Mouse (Mus musculus) monocyte, adult 5-6 weeks (primary cell): Measurements from ENCODE around the gene Srcin1. TPM values are rescaled to one million over a fixed set of nuclear protein-coding genes. Genes with fewer than 3 reads are reported as not detected.

Experiments used
- ATAC-seq: fragments of 153-309, 156-312 bp; replicated peaks from 2 replicates; pipeline ENCODE4 v1.8.0; 2017; ENCODE audit warnings: mild to moderate bottlenecking; ENCODE audit not compliant: low TSS enrichment, insufficient number of reproducible peaks, severe bottlenecking, poor library complexity, low FRiP score
- total RNA-seq: library from RNA; stranded (forward); fragments of 200-1000, 200-491, 200-594 nt; gene quantifications from 3 replicates; pipeline ENCODE4 v1.2.3, GENCODE M21; 2017

Gene Srcin1
- total RNA-seq, 1 experiment from 2014 or later = 0.10 TPM

DNA sequence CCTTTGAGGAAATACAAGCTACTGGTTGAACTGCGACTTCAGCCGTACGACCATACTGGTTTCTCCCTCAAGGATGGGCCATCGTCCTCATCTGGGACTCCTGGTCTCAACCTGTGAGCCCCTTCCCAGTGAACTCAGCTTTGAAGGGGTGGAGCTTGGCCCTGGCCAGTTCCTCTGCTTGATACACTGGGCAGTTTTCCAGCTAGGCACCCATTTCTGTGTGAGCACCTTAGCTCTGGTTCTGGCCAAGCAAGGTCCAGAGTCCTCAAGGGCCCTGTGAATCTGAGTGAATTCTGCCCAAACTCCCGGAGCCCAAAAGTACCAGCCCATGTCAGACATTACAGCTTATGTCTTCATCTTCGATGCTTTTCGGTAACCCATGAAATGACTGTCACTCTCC lies 55.4 kb downstream of the Srcin1 start:
- no peak for ATAC-seq

GRCm38 (mm10) chr11:97513066-97513465 lies 62.9 kb downstream of the Srcin1 start:
- ATAC-seq = no peak

- no peak for ATAC-seq
These were observed 63.5 kb downstream of the Srcin1 start for GRCm38 (mm10) chr11:97512511-97512910.

DNA sequence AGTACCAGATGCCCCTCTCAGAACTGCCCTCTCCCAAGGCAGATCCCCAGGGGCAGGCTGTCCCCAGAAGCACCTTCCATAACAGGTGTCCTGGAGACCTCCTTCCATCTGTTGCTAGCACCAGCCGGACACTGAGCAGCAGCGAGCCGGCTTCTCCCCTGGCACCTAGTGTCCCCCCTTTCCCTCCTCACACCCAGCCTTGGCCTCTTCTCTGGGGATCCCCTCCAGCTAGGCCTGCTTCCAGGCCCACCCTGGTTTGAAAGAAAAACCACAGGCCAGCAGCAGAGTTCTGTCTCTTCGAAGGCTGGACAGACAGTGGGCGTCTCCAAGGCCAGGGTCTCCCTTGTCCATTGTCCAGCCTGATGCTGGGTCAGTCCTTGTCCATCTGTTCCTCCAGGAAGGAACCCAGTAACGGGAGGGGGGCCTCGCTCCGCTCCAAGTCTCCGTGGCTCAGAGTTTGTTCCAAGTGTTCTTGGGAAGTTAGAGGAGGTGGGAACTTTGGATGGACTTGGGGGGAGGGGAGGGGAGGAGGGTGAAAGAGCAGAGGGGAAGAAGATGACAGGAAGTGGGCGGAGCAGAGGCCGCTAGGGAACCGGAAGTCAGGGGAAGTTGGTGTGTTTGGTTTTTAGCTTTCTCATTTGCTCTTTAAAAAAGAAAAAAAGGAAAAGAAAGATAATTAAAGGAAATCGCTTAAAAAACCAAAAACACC lies 64.2 kb downstream of the Srcin1 start:
- ATAC-seq = no peak

DNA sequence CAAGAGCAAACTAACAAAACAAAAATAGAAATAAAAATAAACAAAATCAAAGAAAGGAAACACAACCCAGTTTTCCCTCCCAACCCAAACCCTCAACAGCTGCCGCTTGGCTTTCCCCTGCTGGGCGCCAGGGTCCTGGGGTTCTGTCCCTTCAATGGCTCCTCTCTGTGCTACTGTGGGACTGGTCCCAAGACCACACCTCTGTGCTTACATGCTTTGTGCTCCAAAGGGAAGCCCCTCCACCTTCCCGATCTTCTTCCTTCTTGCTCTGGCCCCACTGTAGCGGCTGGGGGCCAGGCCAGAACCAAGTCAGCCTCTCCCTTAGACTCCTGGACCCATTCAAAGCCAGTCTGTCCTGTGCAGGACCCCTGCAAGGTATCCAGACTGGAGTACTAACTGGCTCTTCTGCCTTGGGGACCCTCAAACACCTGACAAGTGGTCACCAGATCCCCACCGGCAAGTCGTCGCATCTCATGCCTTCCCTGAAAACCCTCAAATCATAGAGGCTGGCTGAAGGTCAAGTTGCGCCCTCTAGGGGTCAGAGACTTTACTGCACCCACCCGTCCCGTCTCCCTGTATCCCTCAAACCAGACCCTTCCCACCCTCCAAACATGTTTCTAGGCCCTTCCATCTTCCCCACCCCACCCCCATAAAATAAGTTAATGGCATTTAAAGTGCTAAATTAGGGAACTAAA lies 64.9 kb downstream of the Srcin1 start:
- 0 out of 2 replicates have a peak, but pooled peaks have one; percentile 54 for ATAC-seq

GRCm38 (mm10) chr11:97509715-97510485 lies 66.1 kb downstream of the Srcin1 start:
- ATAC-seq = no peak

- no peak for ATAC-seq
These were observed 66.9 kb downstream of the Srcin1 start for GRCm38 (mm10) chr11:97509058-97509457.

- ATAC-seq = no peak
These were observed 67.8 kb downstream of the Srcin1 start for GRCm38 (mm10) chr11:97508198-97508597.

GRCm38 (mm10) chr11:97506331-97506730 lies 69.7 kb downstream of the Srcin1 start:
- ATAC-seq = no peak

DNA sequence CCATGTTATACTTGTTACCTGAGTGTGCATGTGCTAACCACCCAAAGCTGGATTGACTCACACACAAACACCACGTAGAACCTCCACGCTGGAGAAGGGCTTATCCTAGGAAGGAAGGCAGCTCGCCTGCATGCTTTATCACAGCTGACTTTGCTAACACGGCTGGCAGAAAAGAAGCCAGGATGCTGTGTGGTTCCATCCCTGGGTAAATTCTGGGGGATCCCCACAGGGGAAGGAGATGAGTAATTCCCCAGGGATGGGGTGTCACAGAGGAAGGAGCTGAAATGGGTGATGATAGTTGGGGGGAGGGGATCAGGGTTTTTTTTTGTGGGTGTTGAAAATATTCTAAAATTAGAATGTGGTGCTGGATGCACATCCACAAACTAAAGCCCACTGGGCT lies 70.2 kb downstream of the Srcin1 start:
- no peak for ATAC-seq

DNA sequence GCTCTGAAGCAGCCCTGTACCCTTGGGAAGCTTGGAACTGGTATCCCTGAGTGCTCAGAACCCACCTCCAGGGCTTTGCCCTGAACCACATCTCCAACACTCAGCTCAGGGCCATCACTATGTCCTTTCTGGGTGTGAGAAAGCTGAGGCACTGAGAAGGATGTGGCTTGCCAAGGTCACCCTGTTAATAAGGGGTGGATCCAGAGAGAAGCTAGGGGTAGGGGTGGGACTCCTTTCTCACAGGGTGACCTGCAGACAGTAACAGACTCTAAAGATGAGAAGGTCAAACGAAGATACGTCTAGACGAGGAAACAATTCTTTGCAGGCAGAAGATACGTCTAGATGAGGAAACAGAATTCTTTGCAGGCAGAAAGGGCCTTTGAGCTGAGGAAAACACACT lies 73.1 kb downstream of the Srcin1 start:
- ATAC-seq = no peak

DNA sequence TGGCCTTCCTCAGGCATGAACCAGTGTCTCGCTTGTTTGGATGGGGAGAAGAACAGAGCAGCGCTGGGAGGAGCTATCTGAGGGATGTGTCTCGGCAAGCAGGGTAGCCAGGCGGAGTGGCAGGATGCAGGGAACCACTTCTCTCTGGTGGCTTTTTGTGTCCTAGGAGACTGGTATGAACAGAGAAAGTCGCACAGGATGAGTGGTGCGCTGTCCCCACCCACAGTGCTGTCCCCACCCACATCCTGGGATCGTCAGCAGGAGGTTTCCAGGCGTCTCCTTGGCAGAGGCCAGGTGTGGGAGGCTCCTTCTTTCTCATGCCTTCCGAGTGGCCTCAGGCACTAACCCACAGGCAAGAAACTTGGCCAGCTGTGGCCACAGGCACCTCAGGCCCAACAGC lies 73.6 kb downstream of the Srcin1 start:
- ATAC-seq = no peak

DNA sequence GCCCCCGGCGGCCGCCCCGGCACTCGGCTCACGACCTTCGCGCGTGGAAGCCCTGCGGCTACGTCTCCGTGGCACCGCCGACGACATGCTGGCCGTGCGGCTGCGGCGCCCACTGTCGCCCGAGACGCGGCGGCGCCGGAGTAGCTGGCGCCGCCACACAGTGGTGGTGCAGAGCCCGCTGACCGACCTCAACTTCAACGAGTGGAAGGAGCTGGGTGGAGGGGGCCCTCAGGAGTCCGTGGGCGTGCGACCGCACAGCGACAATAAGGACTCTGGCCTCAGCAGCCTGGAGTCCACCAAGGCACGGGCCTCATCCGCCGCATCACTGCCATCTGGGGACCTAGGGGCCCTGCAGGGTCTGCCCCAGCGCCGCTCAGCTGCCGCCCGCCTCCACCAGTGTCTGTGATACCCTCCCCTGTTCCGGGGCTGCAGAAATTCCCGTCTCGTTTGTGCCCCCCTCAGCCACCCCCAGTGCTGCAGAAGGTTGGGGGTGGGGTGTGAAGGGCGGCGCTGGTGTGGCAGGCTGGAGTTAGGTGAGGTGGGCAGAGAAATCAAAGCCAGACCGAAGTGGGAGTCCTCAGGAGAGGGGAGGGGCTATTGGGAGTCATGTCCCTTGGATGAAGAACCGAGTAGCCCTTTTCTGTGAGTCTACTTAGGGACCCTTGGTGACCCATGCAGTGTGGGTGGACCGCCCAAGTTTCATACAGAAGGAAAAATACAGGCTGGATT lies 75.1 kb downstream of the Srcin1 start:
- no peak for ATAC-seq

GRCm38 (mm10) chr11:97499865-97500719 lies 75.9 kb downstream of the Srcin1 start, which contains the start of gene 4933428G20Rik:
TSS of gene 4933428G20Rik (minus strand) at chr11:97500340.
- ATAC-seq = no peak

- no peak for ATAC-seq
These were observed 78.4 kb downstream of the Srcin1 start for GRCm38 (mm10) chr11:97497543-97497942.

- no peak for ATAC-seq
These were observed 83.2 kb downstream of the Srcin1 start for GRCm38 (mm10) chr11:97492836-97493235.

DNA sequence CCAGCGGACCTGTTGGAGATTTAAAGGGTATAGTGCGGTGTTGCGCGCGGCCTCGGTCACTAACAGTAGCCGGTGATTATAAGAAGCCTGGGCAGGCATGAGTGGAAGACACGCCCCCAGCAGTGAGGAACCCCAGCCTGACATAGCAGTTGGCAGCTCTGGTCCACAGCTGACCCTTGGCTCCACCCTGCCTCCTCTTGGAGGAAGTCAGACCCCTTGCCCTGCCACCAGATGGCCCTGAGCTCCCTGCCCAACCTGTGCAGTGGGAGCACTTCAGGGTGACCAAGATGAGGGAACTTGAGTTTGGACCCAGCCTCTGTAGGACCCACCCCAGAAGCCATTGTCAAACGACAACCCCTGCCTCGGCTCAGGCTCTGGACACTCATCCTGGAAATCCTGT lies 84.3 kb downstream of the Srcin1 start:
- ATAC-seq = no peak
